Mouse (Mus musculus): Measurements from ENCODE around the gene Mcm10.

DNA sequence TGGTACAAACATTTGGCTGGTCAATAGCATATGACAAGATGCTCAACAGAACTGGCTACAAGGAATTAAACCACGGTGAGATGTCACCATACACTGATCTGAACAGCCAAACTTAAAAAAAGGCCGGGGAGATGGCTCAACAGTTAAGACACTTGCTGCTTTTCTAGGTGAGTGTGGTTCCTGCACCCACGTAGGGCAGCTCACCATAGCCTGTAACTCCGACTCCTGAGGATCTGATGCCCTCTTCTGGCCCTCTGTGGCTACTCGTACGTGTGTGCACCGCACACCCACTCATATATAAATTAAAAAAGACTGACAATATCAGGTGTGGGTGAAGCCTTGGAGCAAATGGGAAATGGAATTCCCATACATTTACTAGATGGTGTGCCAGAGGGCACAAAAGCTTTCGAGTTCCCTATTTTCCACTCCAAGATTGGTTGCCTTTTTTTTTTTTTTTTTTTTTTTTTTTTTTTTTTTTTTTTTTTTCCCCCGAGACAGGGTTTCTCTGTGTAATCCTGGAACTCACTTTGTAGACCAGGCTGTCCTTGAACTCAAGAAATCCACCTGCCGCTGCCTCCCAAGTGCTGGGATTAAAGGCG is 23.7 kb downstream of the Mcm10 start:
- no peak for TF ChIP-seq TAL1 (conservative IDR thresholded peaks at IDR 0.05; ENCODE audit: low read depth, low read length)
- TF ChIP-seq CTCF (IDR thresholded peaks at IDR 0.05; ENCODE audit: low read depth, low read length), result no peak
- no peak for TF ChIP-seq POLR2AphosphoS5 (IDR thresholded peaks at IDR 0.05; ENCODE audit: insufficient replicate concordance, low read depth, low read length)
- TF ChIP-seq GATA1 (IDR thresholded peaks at IDR 0.05; ENCODE audit: borderline replicate concordance, low read length), result no peak

Measured in G1E (cell line).